Mouse (Mus musculus): Measurements from ENCODE around the gene Tnk2. TPM values are rescaled to one million over a fixed set of nuclear protein-coding genes. Genes with fewer than 3 reads are reported as not detected.

The Tnk2 gene
- polyA plus RNA-seq, 1 experiment from 2014 or later = 19.0 TPM

GRCm38 (mm10) chr16:32707111-32707823, 63.6 kb downstream of the Tnk2 start:
- 67% methylated on average over 17 of the region's 17 CpGs for WGBS
- H3K4me3 ChIP-seq (ENCODE audit: low read depth, low read length) = no peak overlapping the region
- no peak for ATAC-seq
- H3K9ac ChIP-seq (ENCODE audit: low read depth, low read length) = no peak overlapping the region
- no peaks in the 10 kb centered on the region for H3K36me3 ChIP-seq (ENCODE audit: control insufficient read depth, insufficient read depth, low read length)
- H3K4me1 ChIP-seq (ENCODE audit: control insufficient read depth, insufficient read depth, low read length) = no peaks in the 10 kb centered on the region
- no peaks in the 10 kb centered on the region for H3K27me3 ChIP-seq (ENCODE audit: control insufficient read depth, insufficient read depth, low read depth, low read length)
- H3K4me2 ChIP-seq (ENCODE audit: low read length) = no peak overlapping the region
- no peaks in the 10 kb centered on the region for H3K9me3 ChIP-seq (replicated peaks; ENCODE audit: control insufficient read depth, low read length, poor library complexity, severe bottlenecking)
- H3K27ac ChIP-seq (ENCODE audit: low read length) = no peak overlapping the region

- Histone ChIP-seq H3K27ac (ENCODE audit: low read length) (no peak overlapping the region), H3K36me3 (ENCODE audit: control insufficient read depth, insufficient read depth, low read length) (no peaks in the 10 kb centered on the region), H3K9ac (ENCODE audit: low read depth, low read length) (no peak overlapping the region), H3K9me3 (replicated peaks; ENCODE audit: control insufficient read depth, low read length, poor library complexity, severe bottlenecking) (no peaks in the 10 kb centered on the region), H3K4me1 (ENCODE audit: control insufficient read depth, insufficient read depth, low read length) (no peaks in the 10 kb centered on the region), H3K27me3 (ENCODE audit: control insufficient read depth, insufficient read depth, low read depth, low read length) (no peaks in the 10 kb centered on the region), H3K4me2 (ENCODE audit: low read length) (no peak overlapping the region), H3K4me3 (ENCODE audit: low read depth, low read length) (no peak overlapping the region)
- ATAC-seq = no peak
- 68% methylated on average over 9 of the region's 9 CpGs for WGBS
These were observed 64.3 kb downstream of the Tnk2 start for GRCm38 (mm10) chr16:32707824-32708456.

- Histone ChIP-seq H3K4me3 (ENCODE audit: low read depth, low read length) (no peak overlapping the region), H3K27me3 (ENCODE audit: control insufficient read depth, insufficient read depth, low read depth, low read length) (no peaks in the 10 kb centered on the region), H3K9ac (ENCODE audit: low read depth, low read length) (no peak overlapping the region), H3K4me2 (ENCODE audit: low read length) (no peak overlapping the region), H3K4me1 (ENCODE audit: control insufficient read depth, insufficient read depth, low read length) (no peaks in the 10 kb centered on the region), H3K36me3 (ENCODE audit: control insufficient read depth, insufficient read depth, low read length) (no peaks in the 10 kb centered on the region), H3K27ac (ENCODE audit: low read length) (no peak overlapping the region), H3K9me3 (replicated peaks; ENCODE audit: control insufficient read depth, low read length, poor library complexity, severe bottlenecking) (no peaks in the 10 kb centered on the region)
- 86% methylated on average over 10 of the region's 10 CpGs for WGBS
- no peak for ATAC-seq
These were observed 64.9 kb downstream of the Tnk2 start for GRCm38 (mm10) chr16:32708457-32709033.

- H3K4me2 ChIP-seq (ENCODE audit: low read length) = no peak overlapping the region
- no peak for ATAC-seq
- H3K36me3 ChIP-seq (ENCODE audit: control insufficient read depth, insufficient read depth, low read length) = no peaks in the 10 kb centered on the region
- no peaks in the 10 kb centered on the region for H3K4me1 ChIP-seq (ENCODE audit: control insufficient read depth, insufficient read depth, low read length)
- 88% methylated on average over 8 of the region's 8 CpGs for WGBS
- no peak overlapping the region for H3K4me3 ChIP-seq (ENCODE audit: low read depth, low read length)
- no peaks in the 10 kb centered on the region for H3K9me3 ChIP-seq (replicated peaks; ENCODE audit: control insufficient read depth, low read length, poor library complexity, severe bottlenecking)
- no peaks in the 10 kb centered on the region for H3K27me3 ChIP-seq (ENCODE audit: control insufficient read depth, insufficient read depth, low read depth, low read length)
- no peak overlapping the region for H3K27ac ChIP-seq (ENCODE audit: low read length)
- H3K9ac ChIP-seq (ENCODE audit: low read depth, low read length) = no peak overlapping the region
These were observed 65.4 kb downstream of the Tnk2 start for GRCm38 (mm10) chr16:32709116-32709515.

GRCm38 (mm10) chr16:32710426-32711070, 66.9 kb downstream of the Tnk2 start:
- no peaks in the 10 kb centered on the region for H3K4me1 ChIP-seq (ENCODE audit: control insufficient read depth, insufficient read depth, low read length)
- no peak overlapping the region for H3K4me2 ChIP-seq (ENCODE audit: low read length)
- H3K27me3 ChIP-seq (ENCODE audit: control insufficient read depth, insufficient read depth, low read depth, low read length) = no peaks in the 10 kb centered on the region
- no peak overlapping the region for H3K9ac ChIP-seq (ENCODE audit: low read depth, low read length)
- H3K36me3 ChIP-seq (ENCODE audit: control insufficient read depth, insufficient read depth, low read length) = no peaks in the 10 kb centered on the region
- H3K9me3 ChIP-seq (replicated peaks; ENCODE audit: control insufficient read depth, low read length, poor library complexity, severe bottlenecking) = no peaks in the 10 kb centered on the region
- H3K27ac ChIP-seq (ENCODE audit: low read length) = no peak overlapping the region
- no peak overlapping the region for H3K4me3 ChIP-seq (ENCODE audit: low read depth, low read length)
- ATAC-seq = no peak
- 79% methylated on average over 14 of the region's 14 CpGs for WGBS

- Histone ChIP-seq H3K9ac (ENCODE audit: low read depth, low read length) (no peak overlapping the region), H3K4me2 (ENCODE audit: low read length) (no peak overlapping the region), H3K36me3 (ENCODE audit: control insufficient read depth, insufficient read depth, low read length) (no peaks in the 10 kb centered on the region), H3K4me3 (ENCODE audit: low read depth, low read length) (no peak overlapping the region), H3K27me3 (ENCODE audit: control insufficient read depth, insufficient read depth, low read depth, low read length) (no peaks in the 10 kb centered on the region), H3K4me1 (ENCODE audit: control insufficient read depth, insufficient read depth, low read length) (no peaks in the 10 kb centered on the region), H3K27ac (ENCODE audit: low read length) (no peak overlapping the region), H3K9me3 (replicated peaks; ENCODE audit: control insufficient read depth, low read length, poor library complexity, severe bottlenecking) (no peaks in the 10 kb centered on the region)
- ATAC-seq = no peak
- WGBS = 85% methylated on average over 11 of the region's 11 CpGs
These were observed 68.5 kb downstream of the Tnk2 start for GRCm38 (mm10) chr16:32712202-32712601.

GRCm38 (mm10) chr16:32713556-32713955, 69.9 kb downstream of the Tnk2 start:
- no peak overlapping the region for H3K9ac ChIP-seq (ENCODE audit: low read depth, low read length)
- H3K27me3 ChIP-seq (ENCODE audit: control insufficient read depth, insufficient read depth, low read depth, low read length) = no peaks in the 10 kb centered on the region
- no peak overlapping the region for H3K4me3 ChIP-seq (ENCODE audit: low read depth, low read length)
- no peak overlapping the region for H3K4me2 ChIP-seq (ENCODE audit: low read length)
- no peaks in the 10 kb centered on the region for H3K36me3 ChIP-seq (ENCODE audit: control insufficient read depth, insufficient read depth, low read length)
- H3K9me3 ChIP-seq (replicated peaks; ENCODE audit: control insufficient read depth, low read length, poor library complexity, severe bottlenecking) = no peaks in the 10 kb centered on the region
- H3K27ac ChIP-seq (ENCODE audit: low read length) = no peak overlapping the region
- H3K4me1 ChIP-seq (ENCODE audit: control insufficient read depth, insufficient read depth, low read length) = no peaks in the 10 kb centered on the region
- ATAC-seq = no peak
- WGBS = 69% methylated on average over 6 of the region's 6 CpGs

- Histone ChIP-seq H3K9me3 (replicated peaks; ENCODE audit: control insufficient read depth, low read length, poor library complexity, severe bottlenecking) (no peaks in the 10 kb centered on the region), H3K4me1 (ENCODE audit: control insufficient read depth, insufficient read depth, low read length) (no peaks in the 10 kb centered on the region), H3K27ac (ENCODE audit: low read length) (no peak overlapping the region), H3K4me3 (ENCODE audit: low read depth, low read length) (no peak overlapping the region), H3K27me3 (ENCODE audit: control insufficient read depth, insufficient read depth, low read depth, low read length) (no peaks in the 10 kb centered on the region), H3K36me3 (ENCODE audit: control insufficient read depth, insufficient read depth, low read length) (no peaks in the 10 kb centered on the region), H3K4me2 (ENCODE audit: low read length) (no peak overlapping the region), H3K9ac (ENCODE audit: low read depth, low read length) (no peak overlapping the region)
- WGBS = 26% methylated on average over 13 of the region's 13 CpGs
- ATAC-seq = no peak
These were observed 71.7 kb downstream of the Tnk2 start for GRCm38 (mm10) chr16:32715364-32715763.

- Histone ChIP-seq H3K27ac (ENCODE audit: low read length) (no peak overlapping the region), H3K4me3 (ENCODE audit: low read depth, low read length) (no peak overlapping the region), H3K36me3 (ENCODE audit: control insufficient read depth, insufficient read depth, low read length) (no peaks in the 10 kb centered on the region), H3K9me3 (replicated peaks; ENCODE audit: control insufficient read depth, low read length, poor library complexity, severe bottlenecking) (no peaks in the 10 kb centered on the region), H3K9ac (ENCODE audit: low read depth, low read length) (no peak overlapping the region), H3K27me3 (ENCODE audit: control insufficient read depth, insufficient read depth, low read depth, low read length) (no peaks in the 10 kb centered on the region), H3K4me1 (ENCODE audit: control insufficient read depth, insufficient read depth, low read length) (no peaks in the 10 kb centered on the region), H3K4me2 (ENCODE audit: low read length) (no peak overlapping the region)
- ATAC-seq = no peak
- 92% methylated on average over 7 of the region's 7 CpGs for WGBS
These were observed 79.5 kb downstream of the Tnk2 start for GRCm38 (mm10) chr16:32723163-32723562.

Data from midbrain, embryonic 16.5 days (tissue).